Mouse (Mus musculus) small intestine, adult 2 months (tissue): ENCODE measurements at regions not wholly inside any gene's neighbourhood (a gene's known extent, or its start where the extent isn't known, plus 50 kb on each side); places are given as distances from the start of the nearest gene placed in this dataset.

Experiments
- CTCF ChIP-seq: fragments of 200-500 bp; IDR thresholded peaks from 2 replicates; pipeline ENCODE4 v1.5.1; 2012; ENCODE audit warnings: low read depth, mild to moderate bottlenecking, control low read depth, inconsistent platforms, low read length, moderate library complexity, mixed read lengths; ENCODE audit not compliant: insufficient replicate concordance, insufficient read length; ENCODE audit errors: extremely low read depth
- POLR2A ChIP-seq: fragments of 200-500 bp; IDR thresholded peaks from 2 replicates; pipeline ENCODE4 v1.6.1; 2012; ENCODE audit warnings: low read depth, mild to moderate bottlenecking, control low read depth, inconsistent platforms, low read length, moderate library complexity

DNA sequence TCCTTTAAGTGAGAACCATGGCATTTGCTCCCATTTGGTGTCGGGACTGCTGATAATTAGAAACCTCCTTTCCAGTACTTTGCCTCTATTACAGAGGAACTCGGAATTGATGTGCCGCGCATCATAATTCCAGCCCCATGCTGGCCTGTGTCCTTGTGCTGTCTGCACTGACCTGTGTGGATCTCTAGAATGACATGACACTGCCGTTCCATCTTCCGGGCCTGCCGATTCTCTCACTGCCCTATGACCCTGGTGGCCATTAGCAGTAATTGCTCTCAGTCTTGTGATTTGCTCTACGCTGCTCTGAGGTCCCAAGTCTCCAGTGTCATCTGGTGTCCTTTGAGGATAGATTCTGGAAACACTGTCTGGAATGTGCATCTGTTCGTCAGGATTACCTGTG, 295.7 kb upstream of the Arglu1 start:
- no peak for TF ChIP-seq CTCF
- no peak for TF ChIP-seq POLR2A
